In genomic region chr13:26518425-26518824, GRCm38 (mm10) we compare ENCODE assay signal across 15 mouse cellular contexts.
"Had no signal": no experiment of that assay in that cellular context is flagged by ENCODE, and none has a peak within 500 bp of the region (broad histone marks: within the 10 kb centered on the region; RNA-seq: fewer than 3 reads in every experiment).

No protein-coding gene starts in this region.

- H3K27me3 ChIP-seq: limb, embryonic 12.5 days; limb, embryonic 15.5 days; midbrain, embryonic 13.5 days had no signal

- DNase-seq: kidney, adult 18-20 months; kidney, adult 9 months; kidney, postnatal 14 days; kidney, postnatal 4 days; left cerebral cortex, postnatal 4 days; liver, postnatal 0 days; lung, postnatal 10 days; thymus, postnatal 25 days had no signal

- H3K4me1 ChIP-seq: limb, embryonic 12.5 days; limb, embryonic 15.5 days had no signal

- H3K9me3 ChIP-seq: limb, embryonic 12.5 days; limb, embryonic 15.5 days; midbrain, embryonic 13.5 days had no signal

- ATAC-seq: intestine, embryonic 16.5 days; liver, postnatal 0 days; midbrain, embryonic 13.5 days had no signal

- H3K9ac ChIP-seq: limb, embryonic 12.5 days; limb, embryonic 15.5 days; liver, embryonic 14.5 days; liver, postnatal 0 days; midbrain, embryonic 13.5 days had no signal

- H3K27ac ChIP-seq: limb, embryonic 12.5 days; limb, embryonic 15.5 days; liver, embryonic 14.5 days; macrophage; midbrain, embryonic 13.5 days had no signal

- H3K4me3 ChIP-seq: limb, embryonic 12.5 days; limb, embryonic 15.5 days; midbrain, embryonic 13.5 days had no signal

- H3K4me2 ChIP-seq: limb, embryonic 12.5 days; limb, embryonic 15.5 days; liver, embryonic 11.5 days; midbrain, embryonic 13.5 days had no signal

- H3K36me3 ChIP-seq: limb, embryonic 12.5 days; limb, embryonic 15.5 days; midbrain, embryonic 13.5 days had no signal
